ENCODE assay signal across 24 mouse cellular contexts in the genomic region with DNA sequence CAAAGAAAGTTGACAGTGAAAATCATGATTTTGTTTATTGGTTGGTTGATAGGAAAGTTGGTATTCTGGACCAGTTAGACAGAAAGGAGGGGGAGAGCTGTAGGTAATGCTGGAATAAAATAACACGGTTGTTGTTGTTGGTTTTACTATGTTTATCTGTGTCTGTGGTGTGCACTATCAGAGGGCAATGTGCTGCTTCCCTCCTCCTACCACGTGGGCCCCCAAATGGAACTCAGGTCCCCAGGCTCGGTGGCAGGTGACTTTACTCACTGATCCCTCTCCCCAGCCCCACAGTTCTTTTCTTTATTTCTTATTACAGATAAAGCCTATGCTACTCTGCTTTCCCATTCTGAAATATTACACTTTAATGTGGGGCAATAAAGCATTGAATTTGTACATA.
"Had no signal": no experiment of that assay in that cellular context is flagged by ENCODE, and none has a peak within 500 bp of the region (broad histone marks: within the 10 kb centered on the region; RNA-seq: fewer than 3 reads in every experiment).

No protein-coding gene starts in this region.

- H3K4me1 ChIP-seq: heart, embryonic 10.5 days; hindbrain, embryonic 13.5 days; hindbrain, embryonic 15.5 days; limb, embryonic 13.5 days; limb, embryonic 15.5 days had no signal

- H3K27ac ChIP-seq: heart, embryonic 10.5 days; heart, embryonic 13.5 days; heart, embryonic 15.5 days; hindbrain, embryonic 13.5 days; hindbrain, embryonic 15.5 days; hindbrain, postnatal 0 days; kidney, embryonic 15.5 days; kidney, postnatal 0 days; layer of hippocampus, adult 2 months; left cerebral cortex, adult 2 months; limb, embryonic 13.5 days; limb, embryonic 15.5 days; liver, embryonic 14.5 days had no signal

- H3K9me3 ChIP-seq: heart, embryonic 10.5 days; heart, embryonic 13.5 days; heart, embryonic 15.5 days; hindbrain, embryonic 13.5 days; hindbrain, embryonic 15.5 days; kidney, embryonic 15.5 days; limb, embryonic 13.5 days; limb, embryonic 15.5 days had no signal

- H3K9ac ChIP-seq: heart, embryonic 13.5 days; heart, embryonic 15.5 days; hindbrain, embryonic 13.5 days; hindbrain, embryonic 15.5 days; kidney, embryonic 15.5 days; limb, embryonic 13.5 days; limb, embryonic 15.5 days; liver, embryonic 14.5 days had no signal

- DNase-seq: gastrocnemius, postnatal 14 days; gastrocnemius, postnatal 36 days; heart, adult 18-20 months; heart, postnatal 14 days; heart, postnatal 36 days; kidney, adult 11 months; kidney, adult 2 months; kidney, adult 9 months; kidney, postnatal 25 days; kidney, postnatal 4 days had no signal

- H3K27me3 ChIP-seq: heart, embryonic 13.5 days; heart, embryonic 15.5 days; hindbrain, embryonic 13.5 days; hindbrain, embryonic 15.5 days; kidney, embryonic 15.5 days; limb, embryonic 13.5 days; limb, embryonic 15.5 days had no signal

- H3K36me3 ChIP-seq: heart, embryonic 15.5 days; hindbrain, embryonic 15.5 days; kidney, embryonic 15.5 days; limb, embryonic 13.5 days; limb, embryonic 15.5 days had no signal

- H3K4me2 ChIP-seq: heart, embryonic 13.5 days; heart, embryonic 15.5 days; hindbrain, embryonic 13.5 days; hindbrain, embryonic 15.5 days; kidney, embryonic 15.5 days; limb, embryonic 13.5 days; limb, embryonic 15.5 days had no signal

- H3K4me3 ChIP-seq: heart, embryonic 10.5 days; heart, embryonic 13.5 days; heart, embryonic 15.5 days; hindbrain, embryonic 13.5 days; hindbrain, embryonic 15.5 days; kidney, embryonic 15.5 days; layer of hippocampus, adult 2 months; left cerebral cortex, adult 2 months; limb, embryonic 13.5 days; limb, embryonic 15.5 days had no signal

- ATAC-seq: hindbrain, postnatal 0 days; intestine, embryonic 16.5 days had no signal
